Mouse (Mus musculus) CD4-positive, CD25-positive, alpha-beta regulatory T cell, adult 2 months (primary cell): ENCODE results near the gene Tfap2d.

ENCODE experiments used
- DNase-seq: peaks from one replicate; pipeline ENCODE4 v3.0.0-alpha.2; 2012; ENCODE audit warnings: low read depth, low spot score

The Tfap2d gene

GRCm38 (mm10) chr1:19102631-19103030, at the start of gene Tfap2d:
Gene Tfap2d (plus strand): TSS chr1:19103022.
- no peak for DNase-seq

- DNase-seq: no peak
Observed at GRCm38 (mm10) chr1:19056300-19056699, 46.5 kb upstream of the Tfap2d start.

- DNase-seq: no peak
Observed at GRCm38 (mm10) chr1:19056861-19057260, 46.0 kb upstream of the Tfap2d start.

GRCm38 (mm10) chr1:19088078-19088477, 14.7 kb upstream of the Tfap2d start:
- DNase-seq: no peak

GRCm38 (mm10) chr1:19096921-19097320, 5.9 kb upstream of the Tfap2d start:
- DNase-seq: no peak

- no peak for DNase-seq
Observed at GRCm38 (mm10) chr1:19103316-19103715, 494 bp downstream of the Tfap2d start.

- DNase-seq: no peak
Observed at GRCm38 (mm10) chr1:19103776-19104142, 937 bp downstream of the Tfap2d start.

GRCm38 (mm10) chr1:19104143-19104857, 1.5 kb downstream of the Tfap2d start:
- DNase-seq: no peak

GRCm38 (mm10) chr1:19106401-19106800, 3.6 kb downstream of the Tfap2d start:
- DNase-seq: no peak

GRCm38 (mm10) chr1:19106841-19107800, 4.3 kb downstream of the Tfap2d start:
- DNase-seq: no peak

GRCm38 (mm10) chr1:19107801-19108200, 5.0 kb downstream of the Tfap2d start:
- DNase-seq: no peak

GRCm38 (mm10) chr1:19109711-19110110, 6.9 kb downstream of the Tfap2d start:
- no peak for DNase-seq

- no peak for DNase-seq
Observed at GRCm38 (mm10) chr1:19110211-19110610, 7.4 kb downstream of the Tfap2d start.

GRCm38 (mm10) chr1:19111020-19111419, 8.2 kb downstream of the Tfap2d start:
- DNase-seq: no peak

GRCm38 (mm10) chr1:19178742-19179397, 76.0 kb downstream of the Tfap2d start:
- peak; percentile 5 for DNase-seq

- peak; percentile 4 for DNase-seq
Observed at GRCm38 (mm10) chr1:19205649-19206048, 102.8 kb downstream of the Tfap2d start.

GRCm38 (mm10) chr1:19206194-19206593, 103.4 kb downstream of the Tfap2d start:
- no peak for DNase-seq

GRCm38 (mm10) chr1:19207611-19208010, 104.8 kb downstream of the Tfap2d start:
- no peak for DNase-seq

GRCm38 (mm10) chr1:19208641-19209358, 106.0 kb downstream of the Tfap2d start, which contains the start of gene Tfap2b:
Gene Tfap2b (plus strand): TSS chr1:19208914.
- no peak for DNase-seq

GRCm38 (mm10) chr1:19209359-19209745, 106.5 kb downstream of the Tfap2d start:
- DNase-seq: no peak

GRCm38 (mm10) chr1:19209776-19210175, 107.0 kb downstream of the Tfap2d start:
- no peak for DNase-seq
